Mouse (Mus musculus) liver, postnatal 0 days (tissue): ENCODE measurements at regions not wholly inside any gene's neighbourhood (a gene's known extent, or its start where the extent isn't known, plus 50 kb on each side); places are given as distances from the start of the nearest gene placed in this dataset.

Experiments used
- CTCF ChIP-seq: sonication (generic); IDR thresholded peaks from 2 replicates; pipeline ENCODE4 v1.5.1; 2016; ENCODE audit warnings: antibody characterized with exemption, low read depth
- EP300 ChIP-seq: IDR thresholded peaks from 2 replicates; pipeline ENCODE4 v1.6.1; 2016; ENCODE audit warnings: antibody characterized with exemption, low read depth, mild to moderate bottlenecking

- TF ChIP-seq EP300: no peak
- TF ChIP-seq CTCF: no peak
These were observed 281.1 kb downstream of the Stim2 start for GRCm38 (mm10) chr5:54279357-54279756.
